Comparison of ENCODE assay signal across 8 mouse cellular contexts in genomic region chr17:84641893-84642292, GRCm38 (mm10). TPM values are rescaled to one million over a fixed set of nuclear protein-coding genes. Genes with fewer than 3 reads are reported as not detected.
DNase-seq lines count a peak whose midpoint lies in the region; ATAC-seq and TF ChIP-seq lines count a peak whose summit lies in the region.
"Had no signal": no experiment of that assay in that cellular context is flagged by ENCODE, and none has a peak within 500 bp of the region (broad histone marks: within the 10 kb centered on the region; RNA-seq: fewer than 3 reads in every experiment).

No protein-coding gene starts in this region.

- H3K27ac ChIP-seq in kidney, embryonic 16.5 days (ENCODE audit: low read length): no peak overlapping the region
- H3K27ac ChIP-seq in embryonic fibroblast, embryonic 13.5 days (ENCODE audit: insufficient read depth, low read length): no peak overlapping the region
- H3K27ac ChIP-seq: heart, embryonic 13.5 days had no signal

- no peaks in the 10 kb centered on the region for H3K9me3 ChIP-seq in kidney, embryonic 16.5 days (ENCODE audit: low read length)
- no peaks in the 10 kb centered on the region for H3K9me3 ChIP-seq in E14TG2a.4 (ENCODE audit: low read length)
- H3K9me3 ChIP-seq: heart, embryonic 13.5 days had no signal

- no peak overlapping the region for H3K4me2 ChIP-seq in kidney, embryonic 16.5 days (replicated peaks; ENCODE audit: low read depth, low read length)
- H3K4me2 ChIP-seq: heart, embryonic 13.5 days had no signal

- no peak for TF ChIP-seq POLR2A in embryonic fibroblast, embryonic 13.5 days (IDR thresholded peaks at IDR 0.05; ENCODE audit: low read depth, low read length)
- no peak for TF ChIP-seq POLR2A in lung, adult 2 months (IDR thresholded peaks at IDR 0.05; ENCODE audit: borderline replicate concordance, extremely low read depth, low read depth, low read length)

- H3K4me3 ChIP-seq in kidney, embryonic 16.5 days (ENCODE audit: low read length): no peak overlapping the region
- H3K4me3 ChIP-seq in E14TG2a.4 (replicated peaks; ENCODE audit: low read length): no peak overlapping the region
- no peak overlapping the region for H3K4me3 ChIP-seq in embryonic fibroblast, embryonic 13.5 days (ENCODE audit: insufficient read depth, low read length)
- H3K4me3 ChIP-seq in lung, adult 2 months (replicated peaks; ENCODE audit: extremely low read depth, low read depth, low read length): no peak overlapping the region
- H3K4me3 ChIP-seq: heart, embryonic 13.5 days had no signal

- H3K9ac ChIP-seq in kidney, embryonic 16.5 days (replicated peaks; ENCODE audit: low read length): no peak overlapping the region
- H3K9ac ChIP-seq: heart, embryonic 13.5 days had no signal

- H3K36me3 ChIP-seq in kidney, embryonic 16.5 days (ENCODE audit: insufficient read depth, low read length): no peaks in the 10 kb centered on the region
- no peaks in the 10 kb centered on the region for H3K36me3 ChIP-seq in E14TG2a.4 (ENCODE audit: insufficient read depth, low read length)
- H3K36me3 ChIP-seq: heart, embryonic 13.5 days had no signal

- 39% methylated on average over 3 of the region's 3 CpGs for WGBS in kidney, embryonic 16.5 days
- WGBS in lung, adult 2 months: 38% methylated on average over 3 of the region's 3 CpGs

- in situ Hi-C loops in Patski (cut with MboI; ENCODE audit: low pct_unique_long_range_greater_than_20kb): no loop called here

- CTCF ChIA-PET in Patski (lab: Charles Lee): interaction anchor here (0.8 to 2.2 kb wide), 10 partner anchors 10 to 130 kb away, joined by 3 to 11 read pairs (median 5); partner anchors contain the start of gene Plekhh2

- no peaks in the 10 kb centered on the region for H3K27me3 ChIP-seq in kidney, embryonic 16.5 days (ENCODE audit: insufficient read depth, low read length)
- H3K27me3 ChIP-seq in E14TG2a.4 (ENCODE audit: insufficient read depth, low read length): no peaks in the 10 kb centered on the region
- no peaks in the 10 kb centered on the region for H3K27me3 ChIP-seq in Patski
- H3K27me3 ChIP-seq: heart, embryonic 13.5 days had no signal

- POLR2A ChIA-PET in Patski (lab: Charles Lee): no interaction called here

- DNase-seq in kidney, adult 11 months: peak; percentile 25
- DNase-seq in Patski (ENCODE audit: low read depth, low spot score): no peak
- peak; percentile 34 for DNase-seq in lung, adult 2 months
- DNase-seq in testis, postnatal 10 days (ENCODE audit: low spot score): peak; percentile 80

- no peak for ATAC-seq in kidney, embryonic 16.5 days (ENCODE audit: low FRiP score, low TSS enrichment)
- ATAC-seq in Patski: no peak

- TF ChIP-seq CTCF in E14TG2a.4 (conservative IDR thresholded peaks at IDR 0.05; ENCODE audit: low read length): peak; percentile 94
- peak; percentile 87 for TF ChIP-seq CTCF in Patski (IDR thresholded peaks at IDR 0.05)
- TF ChIP-seq CTCF in embryonic fibroblast, embryonic 13.5 days (IDR thresholded peaks at IDR 0.05; ENCODE audit: borderline replicate concordance, insufficient read depth, low read length): peak; percentile 13; the same call in 1 of the 2 replicates
- TF ChIP-seq CTCF in lung, adult 2 months (IDR thresholded peaks at IDR 0.05; ENCODE audit: insufficient read depth, low read length): peak; percentile 43

- peaks cover 11% of the 10 kb centered on the region for H3K4me1 ChIP-seq in kidney, embryonic 16.5 days (ENCODE audit: insufficient read depth, low read length)
- peaks cover 60% of the 10 kb centered on the region for H3K4me1 ChIP-seq in E14TG2a.4 (replicated peaks; ENCODE audit: low read depth, low read length)
- H3K4me1 ChIP-seq in embryonic fibroblast, embryonic 13.5 days (ENCODE audit: control insufficient read depth, insufficient read depth, low read length): no peaks in the 10 kb centered on the region
- peaks cover 3% of the 10 kb centered on the region; the same call in 1 of the 2 replicates for H3K4me1 ChIP-seq in lung, adult 2 months (ENCODE audit: control insufficient read depth, insufficient read depth, low read length)

RNA-seq across cellular contexts. Expression of gene Dync2li1, which starts 15.6 kb away (rescaled TPM):
- polyA plus RNA-seq in kidney, embryonic 16.5 days (2015; fragmentation: Nextera tagmentation; extraction: Ambion mirVana): 54.9 and 56.9 TPM in 2 replicates
- 173 TPM for polyA plus RNA-seq in Patski (2021)
- polyA plus RNA-seq in embryonic fibroblast, embryonic 13.5 days (2011; ENCODE audit: insufficient read length, low read depth, missing spikeins): 18.9 and 21.4 TPM in 2 replicates
- 5.5 and 11.4 TPM in 2 replicates for polyA plus RNA-seq in lung, adult 2 months (2012; rRNA removed)

RNA-seq across cellular contexts. Expression of gene Abcg8, which starts 34.2 kb away (rescaled TPM):
- polyA plus RNA-seq in kidney, embryonic 16.5 days (2015; fragmentation: Nextera tagmentation; extraction: Ambion mirVana): 0.25 and 0.30 TPM in 2 replicates
- 0.03 TPM for polyA plus RNA-seq in Patski (2021)
- polyA plus RNA-seq in embryonic fibroblast, embryonic 13.5 days (2011; ENCODE audit: insufficient read length, low read depth, missing spikeins): not detected in 2 replicates
- polyA plus RNA-seq in lung, adult 2 months (2012; rRNA removed): 0.06 and 0.19 TPM in 2 replicates
- polyA plus RNA-seq: heart, embryonic 13.5 days had no signal

RNA-seq across cellular contexts. Expression of gene Abcg5, which starts 40.9 kb away (rescaled TPM):
- 3.7 TPM in 2 replicates for polyA plus RNA-seq in kidney, embryonic 16.5 days (2015; fragmentation: Nextera tagmentation; extraction: Ambion mirVana)
- not detected for polyA plus RNA-seq in Patski (2021)
- not detected in 2 replicates for polyA plus RNA-seq in embryonic fibroblast, embryonic 13.5 days (2011; ENCODE audit: insufficient read length, low read depth, missing spikeins)
- polyA plus RNA-seq in lung, adult 2 months (2012; rRNA removed): 0.33 and 0.45 TPM in 2 replicates

Comparison
In these comparisons a context has a peak if more than half of its experiments do, and no peak if none do; other contexts are left out.
1. CTCF ChIP-seq: peak in every context shown above with its lines; median percentile 94 in E14TG2a.4; 87 in Patski; 43 in lung, adult 2 months; 13 in embryonic fibroblast, embryonic 13.5 days.